Mouse (Mus musculus): ENCODE results near the gene Gm28043. TPM values are rescaled to one million over a fixed set of nuclear protein-coding genes. Genes with fewer than 3 reads are reported as not detected.
"Not testable (repeated sequence)": the region's sequence is repeated elsewhere in the genome, so short reads cannot be mapped to it uniquely, and the experiment has no call there.

Gm28043 gene
- total RNA-seq (2015) (1.7 and 2.1 TPM in 2 replicates), total RNA-seq (2017) (9.3 and 11.6 TPM in 2 replicates)

DNA sequence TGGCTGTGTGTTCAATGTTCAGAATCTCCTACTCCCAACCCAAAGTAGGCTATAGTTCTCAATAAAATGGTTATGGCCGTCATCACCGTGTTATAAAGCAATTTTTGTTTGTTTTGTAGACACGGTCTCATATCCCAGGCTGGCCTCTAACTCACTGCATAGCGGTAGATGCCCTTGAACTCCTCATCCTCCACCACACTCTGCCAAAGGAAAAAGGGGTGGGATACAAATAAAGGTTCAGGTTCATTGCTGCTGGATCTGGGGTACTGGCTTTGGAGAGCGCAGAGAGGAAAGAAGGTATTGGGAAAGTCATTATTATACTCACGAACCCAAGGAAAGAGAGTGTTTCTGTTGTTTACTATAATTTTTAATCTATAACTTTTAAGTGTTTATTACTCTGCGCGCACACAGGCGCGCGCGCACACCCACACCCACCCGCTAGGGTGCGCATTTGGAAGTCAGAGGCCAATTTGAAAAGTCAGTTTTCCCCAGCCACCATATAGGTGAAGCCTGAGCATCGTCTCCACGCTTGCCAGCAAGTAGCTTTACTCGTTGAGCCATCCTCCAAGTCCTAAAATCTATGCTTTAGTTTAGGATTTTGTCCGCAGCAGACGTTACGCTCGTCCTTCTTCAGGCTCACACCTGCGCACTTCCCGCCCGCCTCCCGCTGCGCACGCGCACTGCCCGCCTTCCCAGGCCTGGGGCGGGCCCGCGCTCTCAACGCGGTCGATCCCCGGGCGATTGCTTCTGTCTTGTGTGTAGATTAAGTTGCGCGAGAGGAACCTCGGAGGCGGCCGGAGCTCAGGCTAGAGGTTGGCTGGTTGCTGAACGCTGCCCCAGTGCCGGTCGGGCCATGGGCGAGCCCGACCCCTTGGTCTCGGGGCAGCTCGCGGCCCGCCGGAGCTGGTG lies at the start of gene Gm28043, which contains the start of gene Rnf8:
Gm28043 (plus strand) TSS at position 762 of the 909 bp plus-strand sequence.
Rnf8 (plus strand) TSS at position 676 of the 909 bp plus-strand sequence.
- peak; percentile 97 for ATAC-seq (ENCODE audit: poor library complexity, severe bottlenecking)

DNA sequence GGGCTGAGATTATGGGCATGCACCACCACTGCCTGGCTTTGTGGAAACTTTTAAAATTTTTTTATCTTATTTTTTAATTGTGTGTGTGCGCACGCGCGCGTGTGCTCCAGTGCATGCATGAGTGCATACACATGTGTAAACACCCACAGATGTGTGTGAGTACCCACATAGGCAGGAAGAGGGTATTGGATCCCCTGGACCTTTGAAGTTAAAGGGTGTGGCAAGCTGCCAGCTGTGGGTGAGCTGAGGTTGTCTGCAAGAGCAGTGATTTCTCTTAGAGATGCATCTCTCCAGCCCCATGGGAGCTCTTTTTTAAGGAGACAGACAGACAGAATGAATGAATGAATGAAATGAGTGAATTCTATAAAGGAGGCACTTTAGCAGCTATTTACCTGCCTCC lies 49.2 kb upstream of the Gm28043 start:
- no peak for ATAC-seq (ENCODE audit: poor library complexity, severe bottlenecking)

DNA sequence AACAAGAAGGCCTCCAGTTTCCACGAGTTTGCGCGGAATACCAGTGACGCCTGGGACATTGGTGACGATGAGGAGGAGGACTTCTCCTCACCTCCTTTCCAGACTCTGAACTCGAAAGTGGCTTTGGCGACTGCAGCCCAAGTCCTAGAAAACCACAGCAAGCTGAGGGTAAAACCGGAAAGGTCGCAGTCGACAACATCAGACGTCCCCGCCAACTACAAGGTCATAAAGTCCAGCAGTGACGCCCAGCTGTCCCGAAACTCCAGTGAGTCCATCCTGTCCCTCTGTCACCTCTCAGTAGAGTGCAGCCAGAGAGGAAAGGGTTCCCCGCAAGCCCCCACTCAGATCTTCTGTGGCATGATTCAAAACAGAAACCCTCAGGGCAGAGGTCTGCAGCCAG lies 46.2 kb upstream of the Gm28043 start:
- ATAC-seq (ENCODE audit: poor library complexity, severe bottlenecking), result no peak

DNA sequence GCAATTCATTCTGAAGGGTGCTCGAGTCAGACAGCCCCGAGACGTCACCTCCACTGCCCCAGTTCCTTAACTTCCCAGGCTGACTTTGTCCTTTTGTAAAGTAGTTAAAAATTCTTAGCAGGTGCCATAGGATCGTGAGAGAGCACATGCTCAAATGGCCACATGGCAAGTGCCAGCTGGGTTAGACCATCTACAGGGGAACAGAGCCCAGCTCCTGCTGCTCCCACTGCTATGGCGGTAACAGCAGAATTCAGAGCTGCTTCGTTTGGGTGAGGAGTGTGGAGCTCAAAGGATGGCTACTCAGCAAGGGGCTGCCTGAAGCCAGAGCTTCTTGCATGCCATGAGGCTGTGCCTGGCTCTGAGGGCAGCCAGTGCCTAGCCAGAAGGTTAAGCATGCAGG lies 44.8 kb upstream of the Gm28043 start:
- ATAC-seq (ENCODE audit: poor library complexity, severe bottlenecking), result no peak

DNA sequence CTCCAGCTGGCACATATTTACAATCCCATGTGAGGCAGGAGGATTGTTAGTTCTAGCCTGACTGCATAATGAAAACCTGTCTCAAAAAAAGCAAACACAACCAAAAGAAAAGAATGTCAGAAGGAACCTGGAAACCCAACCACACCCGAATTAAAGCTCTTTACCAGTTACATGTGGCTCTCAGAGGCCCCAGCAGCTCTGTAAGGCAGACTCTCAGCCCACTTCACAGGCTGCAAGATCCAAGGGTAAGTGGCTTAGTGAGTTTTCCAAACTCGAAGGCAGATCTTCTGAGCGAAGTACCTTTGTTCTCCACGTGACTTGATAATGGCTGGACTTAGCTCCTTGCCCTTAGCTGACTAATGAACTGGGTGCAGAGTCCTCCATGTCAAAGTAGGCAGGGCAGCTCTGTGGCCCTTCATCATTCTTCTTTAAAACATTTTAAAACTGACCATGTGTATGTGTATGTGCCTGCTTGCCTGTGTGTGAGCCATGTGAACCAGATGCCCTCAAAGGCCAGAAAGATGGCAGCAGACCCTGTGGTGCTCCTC lies 35.0 kb upstream of the Gm28043 start:
- no peak for ATAC-seq (ENCODE audit: poor library complexity, severe bottlenecking)

DNA sequence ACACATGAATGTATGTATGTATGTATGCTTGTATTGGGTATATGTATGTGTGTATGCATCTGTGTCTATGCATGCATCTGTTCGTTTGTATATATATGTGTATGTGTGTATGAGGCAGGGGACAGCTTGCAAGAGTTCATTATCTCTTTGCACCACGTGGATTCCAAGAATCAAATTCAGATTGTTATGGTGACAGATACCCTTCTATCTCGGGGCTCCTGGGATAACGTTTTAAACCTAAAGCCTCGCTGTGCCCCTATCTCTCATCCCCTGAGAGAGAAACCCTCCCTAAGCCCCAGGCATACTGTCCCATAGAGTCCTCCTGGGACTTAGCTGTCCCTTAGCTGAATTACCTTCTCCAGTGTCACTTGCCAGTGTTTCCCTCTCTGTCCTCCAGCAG lies 31.1 kb upstream of the Gm28043 start:
- ATAC-seq (ENCODE audit: poor library complexity, severe bottlenecking), result no peak

DNA sequence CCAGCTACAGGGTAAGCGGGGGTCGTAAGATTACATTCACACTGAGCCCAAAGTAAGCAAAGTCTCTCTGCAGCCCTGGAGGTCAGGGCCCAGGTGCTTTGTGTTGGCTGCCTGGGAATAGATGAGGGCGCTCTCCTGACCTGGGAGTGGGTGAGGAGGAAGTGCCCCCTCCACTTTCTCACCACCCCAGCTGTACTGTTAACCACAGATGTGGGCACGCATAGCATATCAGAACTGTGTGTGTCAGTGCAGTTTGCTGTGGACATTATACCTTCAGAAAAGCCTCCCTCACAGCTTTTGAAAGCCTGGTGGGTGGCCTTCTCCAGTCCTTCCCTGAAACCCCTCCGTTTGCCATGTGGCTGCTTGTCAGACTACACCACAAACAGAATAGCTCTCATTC lies 30.4 kb upstream of the Gm28043 start:
- ATAC-seq (ENCODE audit: poor library complexity, severe bottlenecking), result peak; percentile 33

DNA sequence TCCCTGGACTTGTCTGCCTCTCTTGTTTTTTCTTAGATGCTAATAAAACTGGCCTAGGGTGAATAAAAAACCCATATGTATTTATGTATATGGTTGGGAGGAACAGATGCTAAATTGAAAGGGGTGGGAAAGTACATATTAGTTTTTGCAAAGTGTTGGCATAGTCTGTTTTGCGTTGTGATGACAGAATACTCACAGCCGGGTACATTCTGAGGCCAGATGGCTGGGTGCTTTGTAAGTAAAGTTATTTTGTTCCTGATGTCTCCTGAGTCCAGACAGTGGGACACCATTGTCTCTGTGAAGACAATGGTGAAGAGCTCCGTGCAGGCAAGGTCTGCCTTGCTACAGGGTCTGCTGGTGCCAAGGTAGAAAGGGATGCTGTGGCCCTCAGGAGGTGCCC lies 29.9 kb upstream of the Gm28043 start:
- no peak for ATAC-seq (ENCODE audit: poor library complexity, severe bottlenecking)

DNA sequence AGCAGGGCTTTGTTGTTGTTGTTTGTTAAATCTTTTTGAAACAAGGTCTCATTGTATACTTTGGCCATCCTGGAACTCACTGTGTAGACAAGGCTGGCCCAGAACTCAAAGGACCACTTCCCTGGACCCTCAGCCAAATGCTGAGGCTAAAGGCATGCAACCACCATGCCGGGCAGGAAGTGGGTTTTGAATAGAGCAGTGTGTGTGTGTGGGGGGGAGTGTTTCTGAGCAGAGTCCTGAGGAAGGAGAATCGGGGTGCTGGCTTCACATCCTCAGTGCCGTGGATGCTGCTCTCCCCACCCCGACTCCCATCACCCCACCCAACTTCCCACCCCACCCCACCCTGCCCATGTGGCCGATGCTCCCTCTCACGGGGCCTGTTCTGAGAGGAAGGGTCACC lies 29.2 kb upstream of the Gm28043 start:
- ATAC-seq (ENCODE audit: poor library complexity, severe bottlenecking), result no peak

DNA sequence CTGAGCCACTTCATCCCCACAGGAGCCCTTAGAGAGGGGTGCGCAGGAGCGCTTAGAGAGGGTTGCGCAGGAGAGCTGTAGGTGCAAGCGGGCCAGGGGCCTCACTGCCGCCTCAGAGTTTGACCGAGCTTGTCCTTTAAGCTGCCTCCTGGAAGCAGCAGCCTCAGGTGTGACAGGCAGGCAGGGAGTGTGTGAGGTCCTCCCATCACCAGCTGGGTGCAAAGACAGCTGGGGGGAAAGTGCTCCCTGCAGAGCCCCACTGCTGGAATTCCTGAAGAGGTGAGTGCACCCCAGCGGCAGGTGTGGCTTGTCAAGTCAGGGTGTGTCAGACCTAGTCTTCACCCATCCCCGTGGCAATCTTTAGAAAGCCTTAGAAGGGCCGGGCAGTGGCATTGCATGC lies 27.8 kb upstream of the Gm28043 start:
- ATAC-seq (ENCODE audit: poor library complexity, severe bottlenecking), result no peak

DNA sequence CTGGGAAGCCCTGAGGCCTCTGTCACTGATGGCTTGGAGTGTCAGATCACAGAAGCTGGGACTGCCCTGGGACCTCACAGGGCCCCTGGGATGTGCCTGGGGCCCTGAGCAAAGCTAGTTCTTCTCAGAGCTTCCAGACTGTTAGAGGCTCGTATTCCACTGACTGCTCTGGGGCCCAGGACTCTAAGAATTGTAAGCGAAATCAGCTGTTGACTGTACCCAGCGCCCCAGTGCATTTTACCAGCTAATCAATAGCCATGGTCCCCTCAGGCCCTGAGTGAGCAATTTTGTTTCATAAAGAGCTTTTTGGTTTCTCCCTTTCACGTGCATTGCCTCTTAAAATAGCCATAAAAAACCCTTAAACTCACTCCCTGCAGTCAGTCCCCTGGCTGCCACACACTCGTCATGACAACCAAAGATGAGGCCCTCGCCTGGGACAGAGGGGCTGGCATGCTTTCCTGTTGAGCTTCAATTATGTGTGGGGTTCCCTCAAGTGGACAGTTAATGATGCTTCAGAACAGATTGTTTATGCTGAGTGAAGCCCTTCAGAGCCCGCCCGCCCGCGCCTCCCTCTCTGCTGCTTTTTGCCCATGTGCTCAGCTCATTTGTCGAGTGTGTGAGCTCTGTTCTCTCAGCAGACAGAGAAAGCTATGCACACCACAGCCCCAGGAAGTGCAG lies 25.3 kb upstream of the Gm28043 start:
- ATAC-seq (ENCODE audit: poor library complexity, severe bottlenecking), result no peak

DNA sequence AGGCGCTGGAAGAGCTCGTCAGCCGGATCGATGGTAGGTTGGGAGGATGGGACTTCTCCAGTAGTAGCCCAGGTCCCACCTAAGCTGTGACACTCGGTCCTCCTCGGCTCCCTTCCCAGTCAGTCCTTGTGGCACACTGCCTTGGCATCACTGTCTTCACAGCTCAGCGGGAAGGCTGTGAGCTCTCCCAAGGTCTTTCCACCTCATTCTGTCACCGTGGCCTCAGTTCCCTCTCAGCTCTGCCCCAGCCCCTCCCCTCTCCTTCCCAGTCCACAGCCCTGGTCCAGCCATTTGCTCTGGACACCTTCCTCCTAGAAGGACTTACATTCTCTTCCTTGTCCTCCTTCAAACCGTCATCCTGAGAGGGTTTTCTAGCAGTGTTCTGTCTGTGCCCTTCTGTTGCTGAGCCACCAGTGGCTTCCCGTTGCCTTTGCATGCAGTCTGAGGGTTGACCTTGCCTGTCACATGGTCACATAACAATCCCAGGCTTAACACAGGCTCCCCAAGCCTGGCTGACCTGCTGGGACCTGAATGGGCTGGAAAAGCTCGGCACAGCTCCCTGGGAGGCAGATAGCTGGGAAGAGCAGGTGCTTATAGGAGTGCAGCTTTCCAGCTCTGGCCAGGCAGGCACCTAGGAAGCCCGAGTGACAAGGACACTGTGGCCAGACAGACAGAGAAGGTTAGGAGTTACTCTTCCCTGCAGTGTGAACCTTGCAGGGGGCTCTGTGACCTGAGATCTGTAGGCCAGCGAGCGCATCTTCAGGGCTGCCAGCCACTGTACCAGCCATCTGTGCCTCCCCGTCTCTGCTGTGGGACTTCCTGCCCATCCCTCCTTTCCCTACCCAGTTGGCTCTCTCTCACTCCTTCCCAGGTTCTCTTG lies 18.5 kb upstream of the Gm28043 start:
- no peak for ATAC-seq (ENCODE audit: poor library complexity, severe bottlenecking)

DNA sequence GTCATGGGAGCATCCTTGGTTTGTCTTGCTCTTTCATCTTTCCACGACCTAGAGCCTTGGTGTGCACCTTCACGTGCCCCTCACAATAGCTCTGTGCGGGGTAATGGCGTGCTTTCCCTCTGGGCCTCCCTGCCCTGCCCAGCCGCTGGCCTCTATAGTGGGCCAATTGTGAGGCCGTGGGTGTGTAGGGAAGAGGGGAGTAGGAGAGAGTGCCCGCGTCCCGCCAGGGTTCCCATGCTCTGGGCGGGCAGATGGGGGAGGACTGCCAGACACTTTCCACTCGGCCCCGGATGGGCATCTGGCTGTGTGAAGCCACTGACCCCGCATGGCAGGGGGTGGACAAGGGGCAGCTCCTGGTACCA lies 17.9 kb upstream of the Gm28043 start:
- ATAC-seq (ENCODE audit: poor library complexity, severe bottlenecking), result no peak

DNA sequence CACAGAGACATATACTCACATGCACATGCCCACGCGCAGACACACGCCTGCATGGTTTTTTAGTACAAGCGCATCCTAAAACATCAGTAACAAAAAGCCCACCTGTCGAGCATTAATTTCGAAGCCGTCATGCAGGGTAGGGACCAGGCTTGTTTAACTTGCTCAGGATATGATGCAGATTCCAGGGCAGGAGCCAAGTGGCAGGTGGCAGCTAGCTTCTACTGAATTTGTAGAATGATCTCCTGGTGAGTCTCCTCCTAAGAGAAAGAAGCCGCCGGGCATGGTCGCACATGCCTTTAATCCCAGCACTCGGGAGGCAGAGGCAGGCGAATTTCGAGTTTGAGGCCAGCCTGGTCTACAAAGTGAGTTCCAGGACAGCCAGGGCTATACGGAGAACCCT lies 15.6 kb upstream of the Gm28043 start:
- no peak for ATAC-seq (ENCODE audit: poor library complexity, severe bottlenecking)

DNA sequence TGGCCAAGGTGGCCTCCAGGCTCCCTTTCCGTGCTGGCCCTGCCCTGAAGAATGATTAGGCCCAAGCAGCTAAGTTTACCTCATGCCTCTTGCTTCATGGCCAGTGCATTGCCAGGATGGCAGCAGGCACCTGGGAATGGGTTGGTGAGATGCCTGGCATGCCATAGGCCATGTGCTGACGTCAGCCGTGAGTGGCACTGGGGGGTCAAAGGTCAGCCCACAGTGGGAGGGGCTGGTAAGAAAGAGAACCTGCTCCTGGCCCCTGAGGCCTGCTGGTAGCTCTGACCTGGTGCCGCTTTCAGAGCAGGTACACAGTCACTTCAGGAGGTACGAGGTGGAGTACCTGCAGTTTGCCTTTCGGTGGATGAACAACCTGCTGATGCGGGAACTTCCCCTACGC lies 15.1 kb upstream of the Gm28043 start:
- no peak for ATAC-seq (ENCODE audit: poor library complexity, severe bottlenecking)

DNA sequence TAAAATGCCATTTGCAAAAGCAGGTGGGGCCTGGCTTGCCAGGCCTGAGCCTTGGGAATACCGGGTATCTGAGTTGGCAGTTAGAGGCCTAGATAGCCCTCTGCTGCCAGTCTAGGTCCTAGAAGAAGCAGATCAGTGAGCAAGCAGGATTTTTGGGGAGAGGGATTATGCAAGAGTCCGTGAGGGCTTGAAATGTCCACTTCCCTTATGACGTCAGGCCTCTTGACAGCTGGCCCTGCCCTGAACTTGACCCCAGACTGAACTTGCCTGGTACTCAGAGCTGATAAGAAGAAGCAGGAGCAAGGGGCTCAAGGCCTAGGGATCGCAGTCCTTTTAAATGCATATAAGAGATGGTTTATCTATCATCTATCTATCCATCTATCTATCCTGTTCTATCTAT lies 13.3 kb upstream of the Gm28043 start:
- peak; percentile 97 for ATAC-seq (ENCODE audit: poor library complexity, severe bottlenecking)

DNA sequence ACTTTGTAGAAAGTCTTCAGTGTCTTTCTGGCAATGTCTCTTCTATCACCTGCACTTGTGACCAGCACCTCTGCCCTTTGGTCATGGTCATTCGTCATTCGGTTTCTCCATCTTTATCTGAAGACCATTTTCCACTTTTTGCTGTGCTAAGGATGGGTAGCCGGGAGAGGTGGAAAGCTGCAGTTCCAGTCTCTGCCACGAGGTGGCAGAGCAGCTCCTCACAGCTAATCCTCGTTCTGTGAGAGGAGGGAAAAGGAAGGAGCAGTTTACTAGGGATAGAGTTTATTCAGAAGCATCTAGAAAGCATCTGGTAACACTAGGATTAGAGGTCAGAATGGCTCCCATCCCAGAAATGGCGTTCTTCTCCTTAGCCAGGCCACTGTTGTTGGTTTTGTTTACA lies 11.4 kb upstream of the Gm28043 start:
- peak; percentile 68 for ATAC-seq (ENCODE audit: poor library complexity, severe bottlenecking)

DNA sequence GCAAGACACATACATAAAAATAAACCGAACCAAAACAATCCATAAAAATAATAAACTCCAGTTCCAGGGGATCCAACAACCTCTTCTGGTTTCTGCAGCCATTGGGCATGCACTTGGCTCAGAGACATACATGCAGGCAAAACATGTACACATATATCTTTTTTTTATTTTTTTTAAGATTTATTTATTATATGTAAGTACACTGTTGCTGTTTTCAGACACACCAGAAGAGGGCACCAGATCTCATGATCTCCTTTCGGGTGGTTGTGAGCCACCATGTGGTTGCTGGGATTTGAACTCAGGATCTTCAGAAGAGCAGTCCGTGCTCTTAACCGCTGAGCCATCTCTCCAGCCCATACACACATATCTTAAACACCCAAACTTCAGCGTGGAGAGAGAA lies 1.2 kb upstream of the Gm28043 start:
- not testable (repeated sequence) for ATAC-seq (ENCODE audit: poor library complexity, severe bottlenecking)

DNA sequence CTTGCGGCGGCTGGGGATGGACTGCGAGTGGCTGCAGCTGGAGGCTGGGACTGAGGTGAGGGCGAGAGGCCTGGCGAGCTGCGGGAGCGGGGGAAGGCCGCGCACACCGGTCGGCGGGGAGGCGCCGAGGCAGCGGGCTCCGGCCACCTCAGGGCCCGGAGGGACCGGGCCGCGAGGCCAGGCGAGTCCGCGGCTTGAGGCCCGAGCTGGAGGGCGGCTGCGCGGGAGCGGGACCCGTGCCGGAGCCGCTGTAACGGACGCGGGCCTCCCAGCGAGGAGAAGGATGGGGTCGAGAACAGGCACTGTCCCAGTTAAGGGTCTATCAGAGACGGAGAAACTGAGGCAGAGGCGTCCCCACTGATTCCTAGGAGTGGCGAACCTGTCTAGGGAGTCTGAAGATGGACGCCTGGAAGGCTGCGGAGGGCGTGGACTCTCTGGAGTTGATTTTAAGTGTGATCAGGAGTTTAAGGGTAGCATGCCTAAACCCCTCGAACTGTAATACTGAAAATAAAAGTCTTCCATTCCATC lies 412 bp downstream of the Gm28043 start:
- no peak; the same call in 1 of the 2 replicates for ATAC-seq (ENCODE audit: poor library complexity, severe bottlenecking)

DNA sequence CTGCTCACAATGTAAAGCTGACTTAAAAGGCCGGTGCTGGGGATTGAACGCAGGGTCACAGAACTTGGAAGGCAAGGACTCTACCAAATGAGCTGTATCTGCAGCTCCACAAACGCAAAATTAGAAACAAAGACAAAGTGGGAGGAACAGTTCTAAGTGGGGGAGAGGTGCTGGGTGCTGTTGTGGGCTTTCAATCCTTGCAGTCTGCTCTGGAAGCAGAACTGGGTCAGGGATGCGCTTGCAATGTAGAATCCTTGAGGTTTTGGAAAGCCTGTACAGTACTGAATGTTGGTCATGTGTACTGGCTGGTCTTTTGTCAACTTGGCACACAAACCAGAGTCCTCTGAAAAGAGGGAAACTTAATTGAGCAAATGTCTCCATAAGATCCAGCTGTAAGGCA lies 940 bp downstream of the Gm28043 start:
- no peak for ATAC-seq (ENCODE audit: poor library complexity, severe bottlenecking)

DNA sequence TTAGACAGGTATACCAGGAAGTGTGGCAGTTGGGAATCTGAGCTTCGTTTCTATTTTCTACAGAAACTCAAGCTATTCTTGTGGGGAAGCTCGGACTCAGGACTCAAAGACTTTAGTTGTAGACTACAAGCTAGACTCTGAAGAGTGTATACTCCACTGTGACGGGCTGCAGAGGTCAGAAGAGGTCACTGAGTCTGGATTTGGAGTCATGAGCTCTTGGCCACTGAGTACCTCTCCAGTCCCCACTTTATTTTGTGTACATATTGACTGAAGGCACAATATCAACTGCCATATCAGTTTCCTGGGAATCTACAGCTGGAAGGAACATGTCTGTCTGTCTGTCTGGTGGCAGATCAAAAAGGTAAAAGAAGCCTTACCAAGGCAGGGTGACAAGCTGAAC lies 4.6 kb downstream of the Gm28043 start:
- ATAC-seq (ENCODE audit: poor library complexity, severe bottlenecking), result no peak
